Comparison of ENCODE assay signal across 26 mouse cellular contexts in genomic region chr7:99850534-99850933, GRCm38 (mm10). TPM values are rescaled to one million over a fixed set of nuclear protein-coding genes. Genes with fewer than 3 reads are reported as not detected.
DNase-seq lines count a peak whose midpoint lies in the region; ATAC-seq and TF ChIP-seq lines count a peak whose summit lies in the region.
"Had no signal": no experiment of that assay in that cellular context is flagged by ENCODE, and none has a peak within 500 bp of the region (broad histone marks: within the 10 kb centered on the region; RNA-seq: fewer than 3 reads in every experiment).

No protein-coding gene starts in this region.

- peaks cover 54% of the 10 kb centered on the region for H3K36me3 ChIP-seq in hindbrain, embryonic 13.5 days
- peaks cover 27% of the 10 kb centered on the region for H3K36me3 ChIP-seq in hindbrain, embryonic 16.5 days (ENCODE audit: control insufficient read depth, insufficient read depth, low read length)
- peaks cover 46% of the 10 kb centered on the region for H3K36me3 ChIP-seq in midbrain, embryonic 14.5 days (ENCODE audit: control insufficient read depth, insufficient read depth, low read length)
- H3K36me3 ChIP-seq in midbrain, embryonic 11.5 days (ENCODE audit: control insufficient read depth, insufficient read depth, low read length) = peaks cover 10% of the 10 kb centered on the region; the same call in 1 of the 2 replicates
- H3K36me3 ChIP-seq in CH12.LX (replicated peaks in 1 of 2; ENCODE audit: control insufficient read depth in 1 of 2, insufficient read depth in 1 of 2, low read length in 1 of 2) = peaks cover 45 to 70% of the 10 kb centered on the region in 2 experiments
- H3K36me3 ChIP-seq in forebrain, embryonic 15.5 days = peaks cover 32% of the 10 kb centered on the region

- H3K27me3 ChIP-seq in hindbrain, embryonic 13.5 days = no peaks in the 10 kb centered on the region
- H3K27me3 ChIP-seq in hindbrain, embryonic 16.5 days (replicated peaks; ENCODE audit: control insufficient read depth, insufficient read depth, low read length) = no peaks in the 10 kb centered on the region
- H3K27me3 ChIP-seq in midbrain, embryonic 14.5 days (ENCODE audit: control insufficient read depth, insufficient read depth, low read length) = no peaks in the 10 kb centered on the region
- H3K27me3 ChIP-seq in midbrain, embryonic 11.5 days (ENCODE audit: control insufficient read depth, insufficient read depth, low read length) = no peaks in the 10 kb centered on the region
- no peaks in the 10 kb centered on the region for H3K27me3 ChIP-seq in CH12.LX (replicated peaks)
- no peaks in the 10 kb centered on the region for H3K27me3 ChIP-seq in forebrain, embryonic 15.5 days
- H3K27me3 ChIP-seq: forebrain, embryonic 13.5 days; heart, embryonic 12.5 days; heart, embryonic 15.5 days; intestine, embryonic 15.5 days; Patski had no signal

- WGBS in hindbrain, embryonic 13.5 days = 74% methylated on average over 5 of the region's 5 CpGs
- 74% methylated on average over 5 of the region's 5 CpGs for WGBS in hindbrain, embryonic 16.5 days
- WGBS in midbrain, embryonic 14.5 days = 54% methylated on average over 5 of the region's 5 CpGs
- 80% methylated on average over 5 of the region's 5 CpGs for WGBS in midbrain, embryonic 11.5 days
- WGBS in forebrain, embryonic 15.5 days = 84% methylated on average over 5 of the region's 5 CpGs

- no peak overlapping the region for H3K4me3 ChIP-seq in hindbrain, embryonic 13.5 days
- no peak overlapping the region for H3K4me3 ChIP-seq in hindbrain, embryonic 16.5 days (ENCODE audit: low read length)
- no peak overlapping the region for H3K4me3 ChIP-seq in layer of hippocampus, adult 2 months
- no peak overlapping the region for H3K4me3 ChIP-seq in midbrain, embryonic 14.5 days (replicated peaks; ENCODE audit: low read depth, low read length)
- H3K4me3 ChIP-seq in midbrain, embryonic 11.5 days (ENCODE audit: low read depth, low read length) = no peak overlapping the region
- no peak overlapping the region for H3K4me3 ChIP-seq in CH12.LX (replicated peaks in 1 of 3; ENCODE audit: low read depth in 2 of 3, low read length in 2 of 3, poor library complexity in 1 of 3)
- no peak overlapping the region for H3K4me3 ChIP-seq in forebrain, embryonic 15.5 days
- H3K4me3 ChIP-seq: forebrain, embryonic 10.5 days; forebrain, embryonic 13.5 days; heart, embryonic 12.5 days; heart, embryonic 15.5 days; hindbrain, embryonic 10.5 days; intestine, embryonic 15.5 days had no signal

- H3K79me2 ChIP-seq in CH12.LX (replicated peaks; ENCODE audit: control insufficient read depth, extremely low read depth, insufficient read depth, poor library complexity, severe bottlenecking) = peaks cover 72% of the 10 kb centered on the region

- DNase-seq in layer of hippocampus, adult 2 months (ENCODE audit: low spot score in 2 of 2) = no peak
- no peak for DNase-seq in layer of hippocampus, postnatal 36 days
- no peak for DNase-seq in midbrain, embryonic 14.5 days
- DNase-seq in midbrain, embryonic 11.5 days (ENCODE audit: low spot score, missing footprints) = no peak
- peak; percentile 70 for DNase-seq in CH12.LX (ENCODE audit: extremely low read depth)
- DNase-seq: adrenal gland, postnatal 10 days; adrenal gland, postnatal 36 days; cerebellum, adult 18-20 months; cerebellum, adult 9-10 months; cerebellum, postnatal 14 days; forebrain, postnatal 0 days; gastrocnemius, postnatal 36 days; heart, postnatal 10 days; heart, postnatal 36 days had no signal

- TF ChIP-seq EP300 in CH12.LX (IDR thresholded peaks at IDR 0.05; ENCODE audit: low read length) = peak; percentile 94

- no peak overlapping the region for H3K4me2 ChIP-seq in hindbrain, embryonic 13.5 days
- H3K4me2 ChIP-seq in hindbrain, embryonic 16.5 days (ENCODE audit: low read length) = no peak overlapping the region
- no peak overlapping the region for H3K4me2 ChIP-seq in midbrain, embryonic 14.5 days (ENCODE audit: low read length)
- H3K4me2 ChIP-seq in midbrain, embryonic 11.5 days = no peak overlapping the region
- peak overlapping the region; percentile 80 for H3K4me2 ChIP-seq in CH12.LX (ENCODE audit: insufficient read depth, low read depth, poor library complexity, severe bottlenecking)
- no peak overlapping the region for H3K4me2 ChIP-seq in forebrain, embryonic 15.5 days (replicated peaks)
- H3K4me2 ChIP-seq: forebrain, embryonic 13.5 days; heart, embryonic 12.5 days; heart, embryonic 15.5 days; intestine, embryonic 15.5 days had no signal

- TF ChIP-seq CTCF in layer of hippocampus, adult 2 months (conservative IDR thresholded peaks at IDR 0.05) = no peak
- no peak for TF ChIP-seq CTCF in CH12.LX (conservative IDR thresholded peaks at IDR 0.05 in 1 of 2, IDR thresholded peaks at IDR 0.05 in 1 of 2; ENCODE audit: low read depth in 2 of 2, low read length in 2 of 2)

- no peak for TF ChIP-seq POLR2A in CH12.LX (IDR thresholded peaks at IDR 0.05; ENCODE audit: low read depth, low read length)

- dilution Hi-C loops in CH12.LX (cut with MboI; ENCODE audit: extremely low pct_ligation_motif_present, extremely low pct_unique_long_range_greater_than_20kb, low sequenced_read_pairs) = no loop called here

- peaks cover 16% of the 10 kb centered on the region for H3K4me1 ChIP-seq in hindbrain, embryonic 13.5 days (replicated peaks)
- H3K4me1 ChIP-seq in hindbrain, embryonic 16.5 days (ENCODE audit: control insufficient read depth, insufficient read depth, low read depth, low read length) = no peaks in the 10 kb centered on the region
- no peaks in the 10 kb centered on the region; the same call in 1 of the 2 replicates for H3K4me1 ChIP-seq in midbrain, embryonic 14.5 days (ENCODE audit: control insufficient read depth, insufficient read depth, low read length)
- H3K4me1 ChIP-seq in midbrain, embryonic 11.5 days (ENCODE audit: control insufficient read depth, insufficient read depth, low read length) = no peaks in the 10 kb centered on the region
- peaks cover 20 to 57% of the 10 kb centered on the region in 2 experiments for H3K4me1 ChIP-seq in CH12.LX (ENCODE audit: control insufficient read depth in 1 of 2, insufficient read depth in 2 of 2)
- H3K4me1 ChIP-seq in forebrain, embryonic 15.5 days = peaks cover 8% of the 10 kb centered on the region
- H3K4me1 ChIP-seq: intestine, embryonic 15.5 days had no signal

- no peak overlapping the region for H3K9ac ChIP-seq in hindbrain, embryonic 13.5 days
- no peak overlapping the region for H3K9ac ChIP-seq in hindbrain, embryonic 16.5 days (ENCODE audit: low read depth, low read length)
- H3K9ac ChIP-seq in midbrain, embryonic 14.5 days (replicated peaks; ENCODE audit: low read length) = no peak overlapping the region
- H3K9ac ChIP-seq in midbrain, embryonic 11.5 days (ENCODE audit: low read length) = no peak overlapping the region
- no peak overlapping the region for H3K9ac ChIP-seq in CH12.LX (ENCODE audit: insufficient read depth, low read depth)
- H3K9ac ChIP-seq in forebrain, embryonic 15.5 days (replicated peaks) = no peak overlapping the region
- H3K9ac ChIP-seq: forebrain, embryonic 13.5 days; forebrain, postnatal 0 days; heart, embryonic 12.5 days; heart, embryonic 15.5 days; intestine, embryonic 15.5 days had no signal

- ATAC-seq in hindbrain, embryonic 13.5 days (ENCODE audit: low FRiP score) = no peak
- ATAC-seq in hindbrain, embryonic 16.5 days = no peak
- no peak for ATAC-seq in midbrain, embryonic 14.5 days (ENCODE audit: low FRiP score, low TSS enrichment)
- ATAC-seq in midbrain, embryonic 11.5 days (ENCODE audit: low FRiP score) = no peak
- ATAC-seq in forebrain, embryonic 15.5 days (replicated peaks) = no peak
- ATAC-seq: forebrain, embryonic 13.5 days; forebrain, postnatal 0 days; intestine, embryonic 15.5 days; Patski had no signal

- in situ Hi-C loops in CH12.LX (cut with MboI; ENCODE audit: low pct_ligation_motif_present, low pct_unique_long_range_greater_than_20kb, low sequenced_read_pairs) = no loop called here

- H3K27ac ChIP-seq in hindbrain, embryonic 13.5 days = peak overlapping the region; percentile 48
- H3K27ac ChIP-seq in hindbrain, embryonic 16.5 days (ENCODE audit: low read depth, low read length) = no peak overlapping the region
- peak overlapping the region; percentile 16; the same call in 1 of the 2 replicates for H3K27ac ChIP-seq in layer of hippocampus, adult 2 months
- 0 out of 2 replicates have a peak overlapping the region, but pooled peaks have one; percentile 27 for H3K27ac ChIP-seq in midbrain, embryonic 14.5 days (replicated peaks; ENCODE audit: low read depth, low read length)
- H3K27ac ChIP-seq in midbrain, embryonic 11.5 days (ENCODE audit: low read depth, low read length) = no peak overlapping the region
- peak overlapping the region; percentile 73 for H3K27ac ChIP-seq in CH12.LX (ENCODE audit: insufficient read depth, low read depth)
- H3K27ac ChIP-seq in forebrain, embryonic 15.5 days (replicated peaks) = no peak overlapping the region
- H3K27ac ChIP-seq: forebrain, embryonic 10.5 days; forebrain, embryonic 13.5 days; heart, embryonic 15.5 days; hindbrain, embryonic 10.5 days; intestine, embryonic 15.5 days had no signal

- no peak; the same call in 1 of the 2 replicates for TF ChIP-seq RAD21 in CH12.LX (IDR thresholded peaks at IDR 0.05; ENCODE audit: low read depth, low read length)

- no peaks in the 10 kb centered on the region for H3K9me3 ChIP-seq in hindbrain, embryonic 13.5 days
- no peaks in the 10 kb centered on the region for H3K9me3 ChIP-seq in hindbrain, embryonic 16.5 days (ENCODE audit: control insufficient read depth, low read length)
- no peaks in the 10 kb centered on the region for H3K9me3 ChIP-seq in midbrain, embryonic 14.5 days (ENCODE audit: control insufficient read depth, low read length)
- H3K9me3 ChIP-seq in midbrain, embryonic 11.5 days (ENCODE audit: control insufficient read depth, low read length) = no peaks in the 10 kb centered on the region
- no peaks in the 10 kb centered on the region for H3K9me3 ChIP-seq in CH12.LX (replicated peaks; ENCODE audit: low read length)
- H3K9me3 ChIP-seq in forebrain, embryonic 15.5 days = no peaks in the 10 kb centered on the region
- H3K9me3 ChIP-seq: forebrain, embryonic 10.5 days; forebrain, embryonic 13.5 days; G1E; heart, embryonic 12.5 days; heart, embryonic 15.5 days; hindbrain, embryonic 10.5 days; intestine, embryonic 15.5 days had no signal

RNA-seq across cellular contexts. Expression of gene Xrra1, which starts 8.4 kb away (rescaled TPM):
- 0.51 and 0.72 TPM in 2 replicates for polyA plus RNA-seq in hindbrain, embryonic 13.5 days (2015; fragmentation: Nextera tagmentation; extraction: Ambion mirVana)
- polyA plus RNA-seq in hindbrain, embryonic 16.5 days (2015; fragmentation: Nextera tagmentation; extraction: Ambion mirVana) = 0.81 and 1.2 TPM in 2 replicates
- total RNA-seq in layer of hippocampus, adult 2 months (2021) = 1 to 10 TPM; 1.2 to 1.4 TPM
- 1 to 10 TPM in 1 of 2 experiments, under 1 TPM in 1; 0.72 to 1.3 TPM for total RNA-seq in layer of hippocampus, postnatal 36 days (2021)
- polyA plus RNA-seq in midbrain, embryonic 14.5 days (2014; fragmentation: Nextera tagmentation; extraction: Ambion mirVana) = 1.0 and 1.2 TPM in 2 replicates
- 0.29 and 0.44 TPM in 2 replicates for polyA plus RNA-seq in midbrain, embryonic 11.5 days (2014; fragmentation: Nextera tagmentation; extraction: Ambion mirVana)
- total RNA-seq in CH12.LX (2012; rRNA removed) = 0.25 and 0.59 TPM in 2 replicates
- total RNA-seq in CH12.LX (2014; rRNA removed) = 0.17 and 0.39 TPM in 2 replicates
- 0.49 and 0.65 TPM in 2 replicates for polyA plus RNA-seq in CH12.LX (2012; ENCODE audit: insufficient read length, low read depth)
- polyA plus RNA-seq in forebrain, embryonic 15.5 days (2015; fragmentation: Nextera tagmentation; extraction: Ambion mirVana) = 0.61 and 0.65 TPM in 2 replicates
- total RNA-seq: heart, adult 8-10 months; heart, postnatal 36 days had no signal

RNA-seq across cellular contexts. Expression of gene Spcs2, which starts 12.7 kb away (rescaled TPM):
- 331 and 344 TPM in 2 replicates for polyA plus RNA-seq in hindbrain, embryonic 13.5 days (2015; fragmentation: Nextera tagmentation; extraction: Ambion mirVana)
- 286 and 290 TPM in 2 replicates for polyA plus RNA-seq in hindbrain, embryonic 16.5 days (2015; fragmentation: Nextera tagmentation; extraction: Ambion mirVana)
- total RNA-seq in layer of hippocampus, adult 2 months (2021) = 10 to 100 TPM; 94.6 to 99.4 TPM
- 100 to 1,000 TPM; 103 to 106 TPM for total RNA-seq in layer of hippocampus, postnatal 36 days (2021)
- polyA plus RNA-seq in midbrain, embryonic 14.5 days (2014; fragmentation: Nextera tagmentation; extraction: Ambion mirVana) = 285 and 286 TPM in 2 replicates
- polyA plus RNA-seq in midbrain, embryonic 11.5 days (2014; fragmentation: Nextera tagmentation; extraction: Ambion mirVana) = 385 and 386 TPM in 2 replicates
- 203 and 247 TPM in 2 replicates for total RNA-seq in CH12.LX (2012; rRNA removed)
- 268 and 272 TPM in 2 replicates for total RNA-seq in CH12.LX (2014; rRNA removed)
- polyA plus RNA-seq in CH12.LX (2012; ENCODE audit: insufficient read length, low read depth) = 232 and 242 TPM in 2 replicates
- polyA plus RNA-seq in forebrain, embryonic 15.5 days (2015; fragmentation: Nextera tagmentation; extraction: Ambion mirVana) = 293 and 294 TPM in 2 replicates

RNA-seq across cellular contexts. Expression of gene Neu3, which starts 22.3 kb away (rescaled TPM):
- polyA plus RNA-seq in hindbrain, embryonic 13.5 days (2015; fragmentation: Nextera tagmentation; extraction: Ambion mirVana) = 2.2 TPM in 2 replicates
- polyA plus RNA-seq in hindbrain, embryonic 16.5 days (2015; fragmentation: Nextera tagmentation; extraction: Ambion mirVana) = 2.3 and 2.8 TPM in 2 replicates
- total RNA-seq in layer of hippocampus, adult 2 months (2021) = 1 to 10 TPM; 3.3 to 3.6 TPM
- total RNA-seq in layer of hippocampus, postnatal 36 days (2021) = 1 to 10 TPM; 2.4 to 2.7 TPM
- polyA plus RNA-seq in midbrain, embryonic 14.5 days (2014; fragmentation: Nextera tagmentation; extraction: Ambion mirVana) = 1.7 and 1.8 TPM in 2 replicates
- polyA plus RNA-seq in midbrain, embryonic 11.5 days (2014; fragmentation: Nextera tagmentation; extraction: Ambion mirVana) = 1.5 and 1.6 TPM in 2 replicates
- total RNA-seq in CH12.LX (2012; rRNA removed) (8.5 and 9.1 TPM in 2 replicates), CH12.LX (2014; rRNA removed) (8.9 and 11.0 TPM in 2 replicates)
- polyA plus RNA-seq in CH12.LX (2012; ENCODE audit: insufficient read length, low read depth) = 11.2 and 11.5 TPM in 2 replicates
- 1.6 and 1.9 TPM in 2 replicates for polyA plus RNA-seq in forebrain, embryonic 15.5 days (2015; fragmentation: Nextera tagmentation; extraction: Ambion mirVana)

Comparison
In these comparisons a context has a peak if more than half of its experiments do, and no peak if none do; other contexts are left out.
1. H3K27ac ChIP-seq: peak in hindbrain, embryonic 13.5 days (single experiment), layer of hippocampus, adult 2 months (single experiment), midbrain, embryonic 14.5 days (single experiment) and CH12.LX (single experiment); none in hindbrain, embryonic 16.5 days (single experiment), midbrain, embryonic 11.5 days (single experiment) and forebrain, embryonic 15.5 days (single experiment).